Mouse (Mus musculus): ENCODE measurements around the gene Pced1b.

Pced1b gene

GRCm38 (mm10) chr15:97396586-97397299 lies 149.8 kb downstream of the Pced1b start:
- no peak for DNase-seq (ENCODE audit: low read depth, low spot score)

DNA sequence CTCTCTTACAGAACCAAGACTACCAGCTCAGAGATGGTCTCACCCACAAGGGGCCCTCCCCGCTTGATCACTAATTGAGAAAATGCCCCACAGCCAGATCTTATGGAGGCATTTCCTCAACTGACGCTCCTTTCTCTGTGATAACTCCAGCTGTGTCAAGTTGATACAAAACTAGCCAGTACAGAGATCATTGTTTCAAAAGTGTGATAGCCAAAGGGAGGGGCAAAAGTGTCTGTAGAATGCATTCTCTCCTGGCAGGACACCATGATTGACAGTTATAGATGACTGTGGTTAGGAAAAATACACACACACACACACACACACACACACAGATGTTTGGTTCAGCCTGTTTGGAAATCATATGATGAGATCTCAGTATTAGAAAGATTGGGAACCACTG lies 150.9 kb downstream of the Pced1b start:
- no peak for DNase-seq (ENCODE audit: low read depth, low spot score)

DNA sequence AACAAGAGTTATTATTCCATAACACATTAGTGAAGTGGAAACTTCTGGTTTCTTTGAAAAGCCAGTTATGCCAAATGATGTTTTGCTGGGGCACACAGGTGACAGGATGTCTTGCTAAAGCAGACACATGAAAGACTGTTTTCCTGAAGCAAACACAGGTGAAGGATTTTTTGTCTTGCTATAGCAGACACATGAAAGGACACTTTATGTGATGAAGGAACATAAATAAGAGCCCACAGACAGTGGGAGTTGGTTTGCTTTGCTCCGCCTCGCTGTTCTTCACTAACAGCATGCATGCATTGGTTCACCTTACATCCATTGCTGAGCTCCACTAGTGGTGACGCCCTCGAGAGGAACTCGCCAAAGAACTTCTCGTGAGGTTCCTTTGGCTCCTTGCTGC lies 154.0 kb downstream of the Pced1b start:
- no peak for DNase-seq (ENCODE audit: low read depth, low spot score)

GRCm38 (mm10) chr15:97404483-97404882 lies 157.6 kb downstream of the Pced1b start:
- DNase-seq (ENCODE audit: low read depth, low spot score): no peak

DNA sequence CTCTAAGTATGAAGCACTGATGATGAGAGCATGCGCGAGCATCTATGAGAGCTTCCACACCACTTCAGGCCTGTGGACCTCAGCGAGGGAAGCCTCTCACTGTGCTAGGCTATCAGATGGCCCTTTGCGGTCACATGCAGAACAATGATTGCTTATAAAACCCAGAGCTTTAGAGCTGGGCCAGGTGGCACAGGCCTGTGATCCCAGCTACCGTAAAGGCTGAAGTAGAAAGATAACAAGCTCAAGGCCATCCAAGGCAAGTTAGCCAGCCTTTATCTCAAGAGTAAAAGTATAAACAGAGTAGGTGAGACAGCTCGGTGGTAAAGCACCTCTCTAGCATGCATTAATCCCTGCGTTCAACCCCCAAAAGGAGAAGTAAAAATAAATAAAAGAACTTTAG lies 158.1 kb downstream of the Pced1b start:
- DNase-seq (ENCODE audit: low read depth, low spot score): no peak

DNA sequence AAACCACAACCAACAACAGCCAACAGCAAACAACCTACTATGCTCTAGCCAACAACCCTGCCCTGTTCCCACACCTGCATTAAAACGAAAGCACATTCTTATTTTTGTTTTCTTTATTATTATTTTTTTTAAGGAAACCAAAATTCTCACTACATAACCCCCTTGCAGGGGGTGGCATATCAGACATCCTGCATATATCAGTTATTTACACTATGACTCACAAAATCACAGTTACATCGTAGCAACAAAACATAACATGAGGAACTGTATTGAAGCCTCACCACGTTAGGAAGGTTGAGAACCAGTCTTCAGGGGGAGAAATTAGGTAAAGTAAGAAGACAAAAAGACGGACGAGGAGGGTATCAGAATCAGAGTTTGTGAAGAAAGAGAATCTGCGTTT lies 159.2 kb downstream of the Pced1b start:
- no peak for DNase-seq (ENCODE audit: low read depth, low spot score)

- peak; percentile 62 for DNase-seq (ENCODE audit: low read depth, low spot score)
Measured at GRCm38 (mm10) chr15:97407496-97408454, 160.9 kb downstream of the Pced1b start.

- no peak for DNase-seq (ENCODE audit: low read depth, low spot score)
Measured at GRCm38 (mm10) chr15:97411136-97411535, 164.2 kb downstream of the Pced1b start.

GRCm38 (mm10) chr15:97411671-97412070 lies 164.8 kb downstream of the Pced1b start:
- DNase-seq (ENCODE audit: low read depth, low spot score): no peak

DNA sequence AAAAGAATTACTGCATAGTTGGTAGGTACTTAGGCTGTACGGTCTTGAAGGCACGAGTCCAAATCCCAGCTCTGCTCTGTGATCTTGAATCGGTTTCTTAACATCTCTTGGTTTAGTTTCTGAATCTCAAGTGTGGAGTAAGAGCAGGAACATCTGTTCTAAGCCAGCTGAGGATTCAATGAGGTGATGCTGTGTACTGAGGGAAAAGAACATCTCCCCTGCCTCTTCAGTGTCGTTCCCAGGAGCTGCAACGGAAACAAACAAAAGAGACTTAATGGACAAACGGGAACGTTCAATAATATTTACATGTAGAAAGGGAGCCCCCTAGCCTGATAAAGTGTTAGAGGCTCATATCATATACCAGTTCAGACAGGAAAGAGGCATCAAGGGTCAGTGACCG lies 165.4 kb downstream of the Pced1b start:
- no peak for DNase-seq (ENCODE audit: low read depth, low spot score)

DNA sequence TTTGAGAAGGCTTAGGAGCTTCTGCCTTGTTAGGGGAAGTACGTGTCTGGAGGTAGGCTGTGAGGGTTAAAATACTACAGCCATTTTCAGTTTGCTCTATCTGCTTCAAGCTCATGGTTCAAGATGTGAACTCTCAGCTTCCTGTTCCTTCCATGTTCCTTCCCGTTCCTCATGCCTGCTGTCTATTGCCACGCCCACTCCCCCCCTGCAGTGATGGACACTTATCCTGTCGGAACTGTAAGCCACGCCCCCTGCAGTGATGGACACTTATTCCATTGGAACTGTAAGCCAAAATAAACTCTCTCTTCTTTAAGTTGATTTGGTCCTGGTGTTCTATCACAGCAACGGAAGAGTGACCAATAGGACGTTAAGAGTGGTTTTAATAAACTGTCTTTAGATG lies 166.0 kb downstream of the Pced1b start:
- DNase-seq (ENCODE audit: low read depth, low spot score): no peak

- DNase-seq (ENCODE audit: low read depth, low spot score): peak; percentile 41
Measured at GRCm38 (mm10) chr15:97414718-97415413, 168.0 kb downstream of the Pced1b start.

GRCm38 (mm10) chr15:97415426-97415946 lies 168.6 kb downstream of the Pced1b start:
- no peak for DNase-seq (ENCODE audit: low read depth, low spot score)

- DNase-seq (ENCODE audit: low read depth, low spot score): no peak
Measured at GRCm38 (mm10) chr15:97420292-97420691, 173.4 kb downstream of the Pced1b start.

- DNase-seq (ENCODE audit: low read depth, low spot score): no peak
Measured at GRCm38 (mm10) chr15:97421533-97421932, 174.6 kb downstream of the Pced1b start.

- DNase-seq (ENCODE audit: low read depth, low spot score): no peak
Measured at GRCm38 (mm10) chr15:97422212-97422944, 175.5 kb downstream of the Pced1b start.

GRCm38 (mm10) chr15:97424375-97424774 lies 177.5 kb downstream of the Pced1b start:
- no peak for DNase-seq (ENCODE audit: low read depth, low spot score)

GRCm38 (mm10) chr15:97424961-97425360 lies 178.1 kb downstream of the Pced1b start:
- DNase-seq (ENCODE audit: low read depth, low spot score): no peak

- no peak for DNase-seq (ENCODE audit: low read depth, low spot score)
Measured at GRCm38 (mm10) chr15:97429201-97429900, 182.4 kb downstream of the Pced1b start.

GRCm38 (mm10) chr15:97431533-97431932 lies 184.6 kb downstream of the Pced1b start:
- DNase-seq (ENCODE audit: low read depth, low spot score): no peak

DNA sequence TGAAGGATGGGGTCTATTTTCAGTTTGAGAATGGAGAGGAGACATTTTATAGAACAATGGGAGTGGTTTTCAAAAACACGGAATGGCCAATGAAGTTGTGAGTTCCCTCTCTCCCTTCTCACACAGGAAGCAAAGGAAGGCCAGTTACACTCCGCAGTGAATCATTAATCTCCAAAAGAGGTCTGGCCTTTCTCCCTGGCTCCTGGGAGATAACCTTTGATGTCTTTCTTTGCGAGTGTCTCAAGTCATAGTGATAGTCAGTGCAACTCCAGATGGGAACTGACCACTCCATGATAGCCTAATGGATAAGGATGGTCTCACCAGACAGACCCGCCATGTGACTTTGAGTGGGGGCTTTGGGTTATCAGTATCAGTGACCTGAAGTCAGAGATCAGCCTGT lies 185.3 kb downstream of the Pced1b start:
- DNase-seq (ENCODE audit: low read depth, low spot score): no peak

Data from telencephalon, adult 2 months (tissue).